Mouse (Mus musculus): ENCODE results near the gene Icam4.

Gene Icam4

GRCm38 (mm10) chr9:21011846-21012312, 17.3 kb upstream of the Icam4 start:
- DNase-seq (ENCODE audit: extremely low spot score) = no peak

GRCm38 (mm10) chr9:21012368-21012767, 16.8 kb upstream of the Icam4 start:
- no peak for DNase-seq (ENCODE audit: extremely low spot score)

GRCm38 (mm10) chr9:21014691-21015570, 14.2 kb upstream of the Icam4 start:
- peak; percentile 27 for DNase-seq (ENCODE audit: extremely low spot score)

- DNase-seq (ENCODE audit: extremely low spot score) = peak; percentile 29
Observed at GRCm38 (mm10) chr9:21015571-21016130, 13.5 kb upstream of the Icam4 start, which contains the start of gene Icam1. Icam1 (plus strand) TSS chr9:21015985.

GRCm38 (mm10) chr9:21016331-21017176, 12.6 kb upstream of the Icam4 start:
- peak; percentile 22 for DNase-seq (ENCODE audit: extremely low spot score)

GRCm38 (mm10) chr9:21017177-21017575, 12.0 kb upstream of the Icam4 start:
- no peak for DNase-seq (ENCODE audit: extremely low spot score)

GRCm38 (mm10) chr9:21018600-21018999, 10.6 kb upstream of the Icam4 start:
- no peak for DNase-seq (ENCODE audit: extremely low spot score)

GRCm38 (mm10) chr9:21021363-21021762, 7.8 kb upstream of the Icam4 start:
- no peak for DNase-seq (ENCODE audit: extremely low spot score)

- DNase-seq (ENCODE audit: extremely low spot score) = no peak
Observed at GRCm38 (mm10) chr9:21022288-21022687, 6.9 kb upstream of the Icam4 start.

- no peak for DNase-seq (ENCODE audit: extremely low spot score)
Observed at GRCm38 (mm10) chr9:21022726-21023125, 6.4 kb upstream of the Icam4 start.

GRCm38 (mm10) chr9:21025258-21025810, 3.8 kb upstream of the Icam4 start:
- no peak for DNase-seq (ENCODE audit: extremely low spot score)

GRCm38 (mm10) chr9:21026849-21027248, 2.3 kb upstream of the Icam4 start:
- DNase-seq (ENCODE audit: extremely low spot score) = no peak

GRCm38 (mm10) chr9:21027774-21028290, 1.3 kb upstream of the Icam4 start:
- no peak for DNase-seq (ENCODE audit: extremely low spot score)

- no peak for DNase-seq (ENCODE audit: extremely low spot score)
Observed at GRCm38 (mm10) chr9:21028560-21029110, 538 bp upstream of the Icam4 start.

GRCm38 (mm10) chr9:21030055-21030600, 955 bp downstream of the Icam4 start:
- DNase-seq (ENCODE audit: extremely low spot score) = no peak

GRCm38 (mm10) chr9:21030781-21031250, 1.6 kb downstream of the Icam4 start:
- peak; percentile 83 for DNase-seq (ENCODE audit: extremely low spot score)

- DNase-seq (ENCODE audit: extremely low spot score) = peak; percentile 61
Observed at GRCm38 (mm10) chr9:21031251-21031895, 2.2 kb downstream of the Icam4 start.

GRCm38 (mm10) chr9:21031896-21032351, 2.8 kb downstream of the Icam4 start, which contains the start of gene Icam5:
Icam5 (plus strand) TSS chr9:21032073.
- peak; percentile 19 for DNase-seq (ENCODE audit: extremely low spot score)

- DNase-seq (ENCODE audit: extremely low spot score) = no peak
Observed at GRCm38 (mm10) chr9:21032491-21032890, 3.3 kb downstream of the Icam4 start.

GRCm38 (mm10) chr9:21033136-21033535, 4.0 kb downstream of the Icam4 start:
- peak; percentile 79 for DNase-seq (ENCODE audit: extremely low spot score)

Measured in embryo, embryonic 9.5 days (tissue).